Mouse (Mus musculus) heart, adult 11 months (tissue): ENCODE data around the gene Ang.
A peak's percentile ranks its signal among the peaks of the same experiment; 100 is the strongest.

Experiments used
- DNase-seq: peaks from one replicate; pipeline ENCODE4 v3.0.0; 2022

The Ang gene

GRCm38 (mm10) chr14:51130315-51130940, 39.5 kb downstream of the Ang start:
- peak; percentile 78 for DNase-seq

GRCm38 (mm10) chr14:51131086-51131815, 40.3 kb downstream of the Ang start:
- peak; percentile 85 for DNase-seq

- peak; percentile 82 for DNase-seq
Measured at GRCm38 (mm10) chr14:51132372-51132771, 41.4 kb downstream of the Ang start.

- peak; percentile 74 for DNase-seq
Measured at GRCm38 (mm10) chr14:51140342-51140741, 49.4 kb downstream of the Ang start.

GRCm38 (mm10) chr14:51142119-51142518, 51.2 kb downstream of the Ang start:
- no peak for DNase-seq

- DNase-seq = no peak
Measured at GRCm38 (mm10) chr14:51142568-51142967, 51.6 kb downstream of the Ang start.

GRCm38 (mm10) chr14:51143287-51143686, 52.3 kb downstream of the Ang start:
- DNase-seq = peak; percentile 89

- no peak for DNase-seq
Measured at GRCm38 (mm10) chr14:51143937-51144336, 53.0 kb downstream of the Ang start.

- DNase-seq = peak; percentile 70
Measured at GRCm38 (mm10) chr14:51144451-51144850, 53.5 kb downstream of the Ang start.

GRCm38 (mm10) chr14:51145521-51145920, 54.6 kb downstream of the Ang start:
- DNase-seq = peak; percentile 88

GRCm38 (mm10) chr14:51146685-51147084, 55.7 kb downstream of the Ang start, which contains the start of gene Rnase1:
Gene Rnase1 (minus strand): TSS chr14:51146785.
- no peak for DNase-seq

- DNase-seq = peak; percentile 64
Measured at GRCm38 (mm10) chr14:51148006-51148405, 57.1 kb downstream of the Ang start.

GRCm38 (mm10) chr14:51149164-51149563, 58.2 kb downstream of the Ang start:
- DNase-seq = peak; percentile 48

- DNase-seq = peak; percentile 73
Measured at GRCm38 (mm10) chr14:51150206-51150831, 59.4 kb downstream of the Ang start.
